Mouse (Mus musculus) T-helper 17 cell (primary cell): ENCODE measurements at regions not wholly inside any gene's neighbourhood (a gene's known extent, or its start where the extent isn't known, plus 50 kb on each side); places are given as distances from the start of the nearest gene placed in this dataset.

Source experiments
- in situ Hi-C, 2 experiments: fragments of 300-600 bp; cut with MboI, MseI; formaldehyde crosslinking; loops; 1 replicate in 1 of 2; 2 replicates in 1 of 2; pipeline ENCODE4 v1.15.1; 2025; ENCODE audit warnings: high pct_unique_total_duplicates in 2 of 2

- in situ Hi-C loops: no loop called here
These were observed 204.1 kb upstream of the Ppargc1a start for GRCm38 (mm10) chr5:51771655-51772054.

- in situ Hi-C loops: no loop called here
These were observed 198.6 kb upstream of the Ppargc1a start for GRCm38 (mm10) chr5:51766111-51766510.

GRCm38 (mm10) chr5:51764416-51764815 is 196.9 kb upstream of the Ppargc1a start:
- in situ Hi-C loops: no loop called here

DNA sequence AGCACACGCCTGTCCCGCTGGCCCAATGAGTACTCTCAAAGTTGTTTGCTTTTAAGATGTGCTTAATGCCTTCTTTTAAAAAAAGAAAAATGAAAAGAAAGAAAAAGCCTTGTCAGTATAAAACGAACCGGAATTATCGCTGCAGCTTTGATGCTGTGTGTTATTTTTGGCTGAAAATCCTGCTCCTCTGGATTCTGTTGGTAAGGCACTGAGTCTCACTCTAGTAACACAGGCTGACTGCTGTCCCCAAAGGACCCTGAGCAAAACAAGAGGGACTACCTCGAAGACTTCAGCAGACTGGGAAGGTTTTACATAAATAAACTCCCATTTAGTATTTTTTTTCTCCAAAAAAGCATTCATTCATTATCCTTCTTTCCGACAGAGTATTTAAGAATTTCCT is 196.1 kb upstream of the Ppargc1a start:
- in situ Hi-C loops: no loop called here

- in situ Hi-C loops: no loop called here
These were observed 194.8 kb upstream of the Ppargc1a start for GRCm38 (mm10) chr5:51762352-51762751.

DNA sequence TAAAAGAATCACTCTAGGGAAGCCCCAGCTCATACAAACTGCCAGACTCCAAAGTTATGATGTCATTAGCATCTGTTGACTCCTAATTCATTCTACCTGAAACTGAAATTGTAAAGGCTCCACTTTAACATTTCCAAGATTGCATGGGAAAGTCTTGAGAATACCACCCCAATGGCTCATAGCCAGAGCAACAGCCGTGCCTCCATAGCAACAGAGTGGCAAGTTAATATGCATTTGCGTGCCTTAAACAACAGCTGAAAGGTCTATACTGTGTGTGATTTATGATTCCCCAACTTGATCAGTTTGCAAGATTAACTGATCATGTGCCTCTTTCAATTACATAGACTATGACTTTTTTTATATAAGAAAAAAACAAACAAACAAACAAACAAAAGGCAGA is 190.8 kb upstream of the Ppargc1a start:
- in situ Hi-C loops: no loop called here

GRCm38 (mm10) chr5:51757864-51758263 is 190.3 kb upstream of the Ppargc1a start:
- in situ Hi-C loops: no loop called here

DNA sequence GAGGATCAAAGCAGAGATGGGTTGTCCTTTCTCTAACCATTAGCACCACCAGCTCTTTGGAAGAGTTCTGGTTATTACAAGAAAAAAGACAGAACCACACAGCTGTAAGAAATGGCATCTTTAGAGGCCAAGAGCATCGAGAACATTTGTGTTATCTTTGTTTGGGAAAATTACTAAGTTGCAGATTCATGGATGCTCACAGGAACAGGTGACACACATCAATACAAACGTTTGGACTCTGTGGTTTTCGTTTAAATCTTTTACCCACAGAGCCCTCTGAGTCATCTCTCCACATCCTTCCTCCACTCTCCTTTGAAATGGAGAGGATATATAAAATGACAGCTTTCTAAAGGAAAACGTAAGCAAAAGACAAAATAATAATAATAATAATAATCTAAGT is 184.5 kb upstream of the Ppargc1a start:
- in situ Hi-C loops: no loop called here

DNA sequence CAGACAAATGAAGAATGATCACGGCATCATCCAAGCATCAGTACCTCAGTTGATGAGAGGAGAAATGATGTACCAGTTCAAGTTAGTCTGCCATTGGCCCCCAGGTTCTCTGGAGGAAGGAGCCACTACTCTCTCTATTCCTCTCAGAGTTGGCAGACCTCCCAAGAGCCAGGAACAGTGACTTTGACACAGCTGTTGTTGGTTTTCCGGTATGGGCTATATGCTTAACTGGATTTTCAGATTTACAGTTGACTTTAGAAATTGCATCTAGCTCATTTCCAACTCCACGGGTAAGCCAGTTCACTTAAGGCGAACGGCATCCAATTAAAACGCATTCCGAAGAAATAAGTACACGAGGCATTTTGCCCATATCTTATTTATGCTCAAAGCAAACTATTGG is 182.9 kb upstream of the Ppargc1a start:
- in situ Hi-C loops: no loop called here

DNA sequence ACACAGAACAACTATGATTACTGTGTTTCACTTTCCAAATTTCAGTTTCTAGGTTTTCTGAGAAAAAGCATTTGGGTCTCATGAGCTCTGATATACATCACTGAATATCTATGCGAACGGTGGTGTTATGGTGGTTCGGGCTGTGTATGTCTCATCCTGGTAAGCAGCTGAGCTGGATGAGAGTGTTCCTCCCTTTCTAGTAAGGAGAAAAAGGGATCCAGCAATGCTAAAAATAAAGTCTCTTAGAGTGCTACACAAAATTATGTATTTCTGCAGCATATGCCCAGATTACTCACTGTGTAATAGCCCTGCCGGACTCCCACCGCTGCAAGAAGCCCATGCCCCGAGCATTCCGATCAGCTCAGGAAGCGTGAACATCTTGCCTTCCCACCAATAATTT is 173.4 kb upstream of the Ppargc1a start:
- in situ Hi-C loops: loop anchor here in 1 of 2 experiments (10.0 kb wide), 1 partner anchor 1446 kb away; no protein-coding TSS in a partner anchor

GRCm38 (mm10) chr5:51730241-51730640 is 162.7 kb upstream of the Ppargc1a start:
- in situ Hi-C loops: no loop called here

GRCm38 (mm10) chr5:51729771-51730170 is 162.2 kb upstream of the Ppargc1a start:
- in situ Hi-C loops: no loop called here

DNA sequence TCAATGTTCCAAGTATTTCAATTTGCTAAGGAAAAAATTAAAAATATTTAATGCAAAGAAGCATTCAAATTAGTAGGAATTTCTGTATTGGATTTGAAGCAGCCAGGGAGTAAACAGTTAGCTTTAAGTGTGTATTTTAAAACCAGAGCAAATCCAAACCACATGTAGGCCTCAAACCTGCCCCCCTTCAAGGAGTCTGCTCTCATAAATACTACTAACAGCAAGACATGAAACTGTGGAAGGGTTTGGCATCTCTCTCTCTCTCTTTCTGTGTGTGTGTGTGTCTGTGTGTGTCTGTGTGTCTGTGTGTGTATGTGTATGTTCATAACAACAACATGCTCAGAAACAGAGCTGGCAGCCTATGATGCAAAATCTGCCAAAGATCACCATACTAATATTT is 159.2 kb upstream of the Ppargc1a start:
- in situ Hi-C loops: no loop called here

DNA sequence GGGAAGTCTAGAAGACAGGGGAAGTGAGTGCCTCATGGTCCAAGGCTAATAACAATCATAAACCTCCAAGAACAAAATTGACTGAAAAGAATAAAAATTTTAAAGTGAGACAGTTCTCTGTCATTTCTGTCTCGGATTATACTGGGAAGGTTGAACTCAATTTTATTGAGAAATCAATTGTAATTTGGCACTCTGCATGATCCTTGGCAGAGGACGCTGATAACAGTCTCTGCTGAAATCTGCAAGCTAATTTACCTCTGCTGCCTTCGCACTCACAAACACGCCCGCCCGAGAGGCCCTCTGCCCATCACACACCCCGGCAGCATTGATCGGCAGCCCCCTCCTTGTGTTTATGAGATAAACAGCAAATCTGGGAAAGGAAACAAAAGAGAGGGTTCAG is 151.4 kb upstream of the Ppargc1a start:
- in situ Hi-C loops: loop anchor here in 1 of 2 experiments (10.0 kb wide), 1 partner anchor 346 kb away; no protein-coding TSS in a partner anchor

GRCm38 (mm10) chr5:51718451-51718850 is 150.9 kb upstream of the Ppargc1a start:
- in situ Hi-C loops: loop anchor here in 1 of 2 experiments (10.0 kb wide), 1 partner anchor 346 kb away; no protein-coding TSS in a partner anchor

- in situ Hi-C loops: loop anchor here in 1 of 2 experiments (10.0 kb wide), 1 partner anchor 353 kb away; no protein-coding TSS in a partner anchor
These were observed 144.5 kb upstream of the Ppargc1a start for GRCm38 (mm10) chr5:51711860-51712560.

DNA sequence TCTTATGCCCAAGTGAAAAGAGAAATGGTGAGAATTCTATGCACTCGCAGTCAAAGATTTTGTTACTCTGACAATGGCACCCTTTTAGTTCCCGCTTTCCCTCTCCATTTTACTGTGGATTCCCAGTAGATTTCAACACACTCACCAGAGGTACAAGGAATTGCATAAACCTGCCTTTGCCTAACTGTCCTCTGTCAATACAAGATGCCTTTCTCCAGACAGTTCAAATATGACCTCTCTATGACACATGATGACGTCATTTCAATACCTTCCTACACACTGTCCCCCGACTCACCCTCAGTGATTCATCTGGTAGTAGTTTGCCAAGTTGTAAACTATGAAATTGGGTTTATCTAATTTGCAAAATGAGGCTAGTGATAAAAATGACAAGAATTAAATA is 143.1 kb upstream of the Ppargc1a start:
- in situ Hi-C loops: loop anchor here in 1 of 2 experiments (10.0 kb wide), 1 partner anchor 354 kb away; no protein-coding TSS in a partner anchor

DNA sequence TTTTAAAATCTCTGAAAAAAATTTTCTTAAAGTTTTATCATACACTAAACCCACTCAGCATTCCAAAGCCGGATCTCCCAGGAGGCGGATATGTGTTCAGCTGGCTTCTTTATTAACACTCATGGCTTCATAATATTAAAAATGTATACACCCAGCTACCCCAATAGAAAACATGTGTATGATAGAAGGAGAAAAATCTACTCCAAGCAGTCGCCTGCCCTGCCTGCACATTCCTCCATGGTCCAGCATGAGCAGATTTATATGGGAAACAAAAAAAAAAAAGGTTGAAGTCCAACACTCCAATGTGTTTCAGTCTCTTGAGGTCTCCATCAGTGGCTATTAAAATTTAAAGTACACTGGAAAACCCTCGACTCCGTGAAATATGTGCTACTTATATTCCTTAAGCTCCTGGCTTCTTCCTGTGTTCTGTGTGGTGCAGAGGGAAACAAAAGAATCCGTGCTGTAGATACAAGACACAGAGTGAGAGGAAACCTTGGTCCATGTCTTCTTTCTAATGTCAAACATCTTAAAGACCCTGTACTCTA is 142.0 kb upstream of the Ppargc1a start:
- in situ Hi-C loops: no loop called here

GRCm38 (mm10) chr5:51679884-51680283 is 112.4 kb upstream of the Ppargc1a start:
- in situ Hi-C loops: loop anchor here in 1 of 2 experiments (10.0 kb wide), 1 partner anchor 315 kb away; no protein-coding TSS in a partner anchor

GRCm38 (mm10) chr5:51671190-51671589 is 103.7 kb upstream of the Ppargc1a start:
- in situ Hi-C loops: no loop called here

DNA sequence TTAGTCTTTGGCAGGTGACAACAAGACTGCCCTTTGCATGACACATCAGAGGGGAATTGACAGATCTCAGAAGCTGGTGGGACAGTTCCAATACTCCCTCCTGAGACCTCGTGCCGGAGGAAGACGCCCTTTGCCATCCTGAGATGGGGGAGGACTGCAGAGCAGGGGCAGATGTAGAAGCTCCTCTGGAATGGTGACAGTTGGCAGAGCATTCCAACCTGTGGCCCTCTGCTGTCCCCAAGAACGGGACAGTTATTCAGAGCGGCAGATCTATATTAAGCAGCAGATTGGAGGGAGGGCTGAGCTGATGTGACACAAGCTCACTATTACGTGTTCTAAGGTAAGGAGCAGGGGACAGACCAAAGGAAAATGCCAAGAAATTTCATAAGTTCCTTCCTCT is 97.7 kb upstream of the Ppargc1a start:
- in situ Hi-C loops: no loop called here

DNA sequence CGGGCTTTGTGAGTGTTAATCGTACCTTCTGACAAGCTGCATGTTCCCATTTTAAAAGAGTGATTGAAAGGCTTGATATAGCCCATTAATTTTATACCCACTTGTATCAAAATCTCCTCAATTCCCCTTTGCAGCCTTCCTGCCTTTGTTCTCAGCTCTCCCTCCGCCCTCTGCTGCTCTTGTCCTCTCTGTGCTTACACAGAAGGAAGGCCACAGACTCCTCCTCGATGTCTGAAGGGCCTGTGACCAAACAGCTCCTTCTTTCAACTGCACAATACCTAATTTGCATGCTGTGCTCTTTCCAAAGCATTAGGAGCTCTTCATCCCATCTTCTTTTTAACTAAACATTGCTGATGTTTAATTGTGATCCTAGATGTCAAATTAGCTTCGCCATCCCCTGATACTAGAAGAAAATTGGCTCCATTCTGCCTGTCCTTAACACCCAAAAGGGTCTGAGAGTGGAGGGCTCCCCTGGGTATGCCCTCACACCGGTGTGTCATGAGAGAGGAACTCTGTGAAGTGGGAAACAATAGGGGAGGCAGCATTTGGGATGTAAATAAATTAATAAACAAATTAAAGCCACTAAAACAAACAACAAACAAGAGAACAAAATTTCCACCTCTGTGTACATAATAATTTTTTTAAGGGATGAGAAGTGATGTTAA is 90.8 kb upstream of the Ppargc1a start:
- in situ Hi-C loops: no loop called here

DNA sequence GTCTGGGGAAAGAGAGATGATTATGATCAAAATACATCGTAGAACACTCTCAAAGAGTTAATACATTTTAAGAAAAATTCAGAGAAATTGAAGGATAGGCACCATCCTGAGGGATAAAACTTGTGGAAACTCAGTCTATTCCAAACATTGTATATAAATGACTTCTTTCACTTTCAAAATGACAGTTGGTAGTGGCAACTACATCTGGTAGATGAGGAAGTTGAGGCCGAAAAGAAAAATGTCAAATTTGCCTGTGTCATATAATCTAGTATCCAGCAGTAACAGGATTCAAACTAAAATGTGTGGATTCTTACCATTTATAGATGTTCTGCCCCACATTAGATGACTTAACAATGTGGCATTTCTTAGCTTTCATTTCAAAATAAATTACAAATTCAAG is 86.0 kb upstream of the Ppargc1a start:
- in situ Hi-C loops: no loop called here
